Mouse (Mus musculus): ENCODE results near the gene Sem1. TPM values are rescaled to one million over a fixed set of nuclear protein-coding genes. Genes with fewer than 3 reads are reported as not detected.

The Sem1 gene
- polyA plus RNA-seq (2016; fragmentation: Nextera tagmentation; extraction: Ambion mirVana): 248 and 258 TPM in 2 replicates

DNA sequence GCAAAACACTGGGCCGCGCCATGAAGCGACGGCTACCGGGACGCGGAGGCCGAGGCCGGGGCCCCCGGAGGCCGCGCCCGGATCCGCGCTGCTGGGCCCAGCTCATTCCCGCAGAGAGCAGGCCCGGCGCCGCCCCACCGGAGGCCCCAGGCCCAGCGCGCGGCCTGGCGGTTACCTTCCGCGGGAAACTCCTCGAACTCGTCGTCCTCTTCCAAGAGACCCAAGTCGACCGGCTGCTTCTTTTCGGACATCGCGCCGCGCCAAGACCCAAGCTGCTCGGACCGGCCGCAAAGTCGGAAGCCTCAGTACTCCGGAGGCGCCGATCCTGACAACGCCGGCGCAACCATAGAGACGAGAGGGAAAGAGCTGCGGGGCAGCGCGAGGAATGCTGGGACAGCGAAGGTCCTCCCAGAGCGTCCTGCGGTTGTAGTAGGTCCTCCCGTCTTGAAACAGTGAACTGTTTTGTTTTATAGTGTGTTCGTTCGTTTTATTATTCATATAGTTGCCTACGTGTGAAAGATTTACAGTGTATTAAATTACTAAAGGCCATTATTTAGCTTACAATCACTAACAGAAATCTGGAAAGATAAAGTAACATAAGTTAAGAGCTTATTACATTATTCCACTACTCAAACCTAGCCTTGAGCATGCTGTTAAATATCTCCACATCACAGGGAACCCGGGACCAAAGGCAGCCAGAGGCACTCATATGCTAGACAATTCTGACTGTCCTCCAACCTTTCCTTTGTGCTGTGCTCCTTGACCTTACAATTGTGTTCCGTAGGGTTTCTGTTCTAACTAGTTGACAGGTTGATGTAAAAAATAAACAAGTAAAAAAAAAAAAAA lies at the start of gene Sem1:
Sem1 (minus strand) TSS at position 360 of the 846 bp plus-strand sequence.
- peak; percentile 88 for DNase-seq (ENCODE audit: low spot score)
- Histone ChIP-seq H3K9me3 (0 out of 2 replicates have a peak, but pooled peaks cover 3% of the 10 kb centered on the region), H3K27me3 (ENCODE audit: insufficient read depth, poor library complexity, severe bottlenecking) (no peaks in the 10 kb centered on the region), H3K4me1 (replicated peaks) (peaks cover 13% of the 10 kb centered on the region), H3K4me3 (peak within 1 kb of the TSS; percentile 94), H3K27ac (peak within 1 kb of the TSS; percentile 97), H3K36me3 (peaks cover 17% of the 10 kb centered on the region)
- 1% methylated on average over 59 of the region's 59 CpGs for WGBS

DNA sequence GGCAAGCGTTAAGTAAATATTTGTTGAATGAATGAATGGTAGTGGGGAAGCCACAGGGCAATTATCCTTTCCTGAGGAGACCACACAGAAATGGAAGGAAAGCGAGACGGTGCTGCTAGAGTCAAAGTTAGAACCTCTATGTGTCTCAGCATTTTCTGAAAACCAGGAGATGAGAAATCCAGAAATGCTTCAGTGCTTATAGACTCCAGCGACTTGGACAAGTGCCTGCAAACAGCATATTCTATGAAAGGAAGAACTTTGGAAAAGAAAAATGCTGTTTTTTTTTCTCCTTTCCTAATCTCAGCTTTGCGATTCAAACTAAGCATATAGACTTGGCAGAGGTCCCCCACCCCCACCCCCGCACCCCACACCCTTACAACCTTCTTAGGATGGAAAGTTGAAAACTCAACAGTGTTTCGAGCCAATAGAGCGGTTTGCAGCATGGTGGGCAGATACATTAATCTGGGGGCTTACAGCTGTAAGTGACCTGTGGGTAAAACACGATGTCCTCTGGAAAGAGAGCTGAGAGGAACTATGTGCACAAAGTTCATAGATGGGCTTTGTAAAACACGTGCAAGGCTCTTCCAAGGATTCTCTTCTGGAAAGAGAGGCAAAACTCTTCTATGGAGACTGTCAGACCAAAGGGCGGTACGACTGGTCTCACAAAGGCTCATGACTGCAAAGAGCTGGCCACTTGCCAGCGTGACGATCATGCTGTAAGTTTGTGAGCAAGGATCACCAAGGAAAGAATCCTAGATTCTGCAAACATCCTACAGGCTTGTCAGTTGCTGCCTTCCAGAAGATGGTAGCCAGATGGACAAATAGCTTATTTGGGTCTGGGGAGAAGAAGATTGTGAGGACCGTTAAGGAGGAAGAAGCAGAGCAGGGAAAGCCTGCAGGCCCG lies 44.6 kb upstream of the Sem1 start:
- H3K4me3 ChIP-seq: no peak overlapping the region
- no peaks in the 10 kb centered on the region for H3K4me1 ChIP-seq (replicated peaks)
- 71% methylated on average over 16 of the region's 16 CpGs for WGBS
- H3K36me3 ChIP-seq: no peaks in the 10 kb centered on the region
- H3K27me3 ChIP-seq (ENCODE audit: insufficient read depth, poor library complexity, severe bottlenecking): no peaks in the 10 kb centered on the region
- no peak for DNase-seq (ENCODE audit: low spot score)
- no peak overlapping the region for H3K27ac ChIP-seq
- no peaks in the 10 kb centered on the region for H3K9me3 ChIP-seq

DNA sequence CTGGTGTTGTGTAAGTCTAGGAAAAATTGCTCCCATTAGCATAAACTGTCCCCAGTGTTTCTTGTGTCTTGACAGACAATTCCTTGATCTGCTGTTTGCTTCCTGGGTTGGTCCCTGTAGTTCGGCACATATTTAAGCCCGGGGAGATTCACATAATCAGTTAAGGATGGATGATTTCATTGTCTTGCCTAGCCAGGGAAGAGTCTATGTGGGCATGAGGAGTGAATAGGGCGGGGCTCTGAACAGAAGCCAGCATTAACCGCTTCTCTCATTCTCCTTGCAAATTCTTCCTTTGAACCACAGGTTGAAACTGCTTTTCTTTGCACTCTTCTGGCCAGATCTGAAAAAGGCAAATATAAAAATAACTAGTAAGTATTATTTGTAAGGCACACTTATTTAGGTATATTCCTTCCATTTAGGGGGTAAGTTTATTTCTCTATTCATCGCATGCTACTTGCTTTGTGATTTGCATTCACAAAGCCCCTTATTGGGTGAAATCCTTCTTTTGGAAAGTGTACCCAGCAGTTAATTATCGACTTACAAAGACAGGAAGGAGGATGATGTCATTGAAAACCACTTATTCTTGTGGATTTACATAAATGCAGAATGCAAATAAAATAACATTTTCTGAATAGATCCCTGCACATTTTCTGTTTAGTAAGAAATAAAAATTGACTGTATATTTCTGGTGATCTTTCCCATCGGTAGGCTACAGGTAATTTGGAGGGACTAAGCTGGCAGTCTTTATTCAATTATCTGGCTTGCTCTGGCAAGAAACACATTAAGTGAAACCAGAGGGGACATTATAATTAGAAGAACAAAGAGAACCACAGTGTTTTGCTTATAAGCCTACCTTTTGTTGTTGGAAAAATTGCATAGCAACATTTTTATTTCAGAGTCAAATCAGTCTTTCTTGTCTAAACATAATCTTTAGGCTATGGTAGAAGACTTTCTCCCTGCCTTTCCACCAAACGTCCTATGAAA lies 25.4 kb upstream of the Sem1 start:
- H3K4me1 ChIP-seq (replicated peaks): peaks cover 8% of the 10 kb centered on the region
- H3K4me3 ChIP-seq: no peak overlapping the region
- no peak overlapping the region for H3K27ac ChIP-seq
- H3K9me3 ChIP-seq: no peaks in the 10 kb centered on the region
- 63% methylated on average over 8 of the region's 8 CpGs for WGBS
- no peak for DNase-seq (ENCODE audit: low spot score)
- no peaks in the 10 kb centered on the region for H3K27me3 ChIP-seq (ENCODE audit: insufficient read depth, poor library complexity, severe bottlenecking)
- H3K36me3 ChIP-seq: no peaks in the 10 kb centered on the region

DNA sequence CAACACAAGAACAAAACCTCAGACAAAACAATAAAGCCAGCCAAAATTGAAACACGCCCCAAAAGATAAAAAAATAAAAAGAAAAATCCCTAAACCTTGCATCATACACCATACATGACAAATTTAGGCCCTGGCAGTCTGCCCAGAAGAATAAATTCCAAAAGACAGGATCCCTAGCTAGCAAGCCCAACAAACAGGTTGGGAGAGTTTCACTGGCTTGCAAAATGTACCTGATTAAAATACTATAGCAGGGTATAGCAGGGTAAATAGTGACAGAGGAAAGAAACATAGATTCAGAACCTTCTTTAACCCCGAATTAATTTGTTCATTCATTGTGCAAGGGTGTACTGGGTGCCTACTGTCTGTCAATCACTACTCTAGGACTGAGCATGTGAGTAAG lies 7.8 kb upstream of the Sem1 start:
- H3K9me3 ChIP-seq: no peaks in the 10 kb centered on the region
- no peaks in the 10 kb centered on the region for H3K36me3 ChIP-seq
- H3K4me1 ChIP-seq (replicated peaks): no peaks in the 10 kb centered on the region
- 90% methylated on average over 2 of the region's 2 CpGs for WGBS
- H3K4me3 ChIP-seq: no peak overlapping the region
- no peak overlapping the region for H3K27ac ChIP-seq
- H3K27me3 ChIP-seq (ENCODE audit: insufficient read depth, poor library complexity, severe bottlenecking): no peaks in the 10 kb centered on the region
- no peak for DNase-seq (ENCODE audit: low spot score)

DNA sequence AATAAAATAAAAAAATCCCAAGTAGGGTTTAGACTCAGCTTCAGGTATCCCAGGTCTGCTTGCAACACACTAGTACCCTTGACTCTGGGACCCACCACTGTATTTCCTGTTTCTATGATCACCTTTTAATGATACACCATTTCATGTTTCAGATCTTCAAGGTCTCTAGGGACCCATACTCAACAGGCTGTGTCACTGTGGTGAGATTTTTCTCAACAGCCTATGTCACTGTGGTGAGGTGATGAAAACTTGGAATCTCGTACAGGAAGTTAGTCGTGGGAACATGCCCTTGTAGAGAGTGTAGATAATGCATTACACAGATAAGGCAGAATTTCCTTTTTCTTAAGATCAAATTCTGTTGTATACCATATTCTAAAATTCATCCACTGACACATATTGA lies 3.4 kb upstream of the Sem1 start:
- H3K36me3 ChIP-seq: no peaks in the 10 kb centered on the region
- peaks cover 9% of the 10 kb centered on the region for H3K4me1 ChIP-seq (replicated peaks)
- H3K4me3 ChIP-seq: no peak overlapping the region
- no peak for DNase-seq (ENCODE audit: low spot score)
- H3K9me3 ChIP-seq: no peaks in the 10 kb centered on the region
- WGBS: 86% methylated on average over 2 of the region's 2 CpGs
- H3K27me3 ChIP-seq (ENCODE audit: insufficient read depth, poor library complexity, severe bottlenecking): no peaks in the 10 kb centered on the region
- H3K27ac ChIP-seq: no peak overlapping the region

DNA sequence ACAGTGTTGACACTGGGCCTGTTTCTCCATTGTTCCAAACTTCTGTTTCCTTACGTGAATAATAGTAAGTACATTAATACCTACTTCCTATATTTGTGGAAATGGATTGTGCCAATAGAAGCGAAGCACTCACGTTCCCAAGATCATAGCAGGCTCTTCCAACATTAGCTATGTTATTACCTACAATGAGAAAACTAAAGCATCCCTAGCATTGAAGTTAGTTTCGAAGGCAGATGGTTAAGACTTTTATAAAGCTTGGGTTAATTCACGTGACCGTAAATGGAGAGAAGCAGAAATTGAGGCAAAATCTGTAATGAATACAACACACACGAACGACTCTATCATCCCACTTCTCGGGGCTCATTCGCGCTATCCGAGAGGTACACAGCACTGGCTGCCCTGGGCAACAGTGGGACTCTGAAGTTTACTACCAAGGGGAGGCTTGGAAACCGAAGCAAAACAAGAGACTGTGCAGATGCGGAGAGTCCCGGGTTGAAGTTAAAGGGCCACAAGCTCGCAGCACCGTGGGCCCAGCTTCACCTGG lies 650 bp downstream of the Sem1 start:
- peak overlapping the region; percentile 97 for H3K27ac ChIP-seq
- no peak for DNase-seq (ENCODE audit: low spot score)
- 0 out of 2 replicates have a peak, but pooled peaks cover 3% of the 10 kb centered on the region for H3K9me3 ChIP-seq
- H3K4me1 ChIP-seq (replicated peaks): peaks cover 13% of the 10 kb centered on the region
- H3K36me3 ChIP-seq: peaks cover 17% of the 10 kb centered on the region
- 6% methylated on average over 17 of the region's 17 CpGs for WGBS
- H3K4me3 ChIP-seq: peak overlapping the region; percentile 94
- H3K27me3 ChIP-seq (ENCODE audit: insufficient read depth, poor library complexity, severe bottlenecking): no peaks in the 10 kb centered on the region

DNA sequence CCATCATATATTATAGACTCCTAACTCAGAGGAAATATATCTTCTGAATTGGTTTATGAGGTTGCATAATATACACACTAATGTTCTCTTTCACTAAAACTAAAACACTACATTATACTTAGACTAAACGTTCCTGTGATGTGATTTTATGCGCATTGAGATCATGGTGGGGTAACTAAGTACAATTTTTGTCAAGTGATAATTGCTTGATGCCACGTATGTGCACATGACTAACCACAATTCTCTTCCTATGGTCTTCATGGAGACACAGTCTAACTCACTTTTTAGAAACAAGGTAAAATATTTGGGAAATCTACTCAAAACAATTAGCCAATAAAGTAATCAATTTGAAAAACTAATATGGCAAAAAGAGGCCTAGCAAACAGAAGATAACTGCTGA lies 1.2 kb downstream of the Sem1 start:
- Histone ChIP-seq H3K4me3 (peak overlapping the region; percentile 94), H3K9me3 (0 out of 2 replicates have a peak, but pooled peaks cover 3% of the 10 kb centered on the region), H3K4me1 (replicated peaks) (peaks cover 13% of the 10 kb centered on the region), H3K27ac (no peak overlapping the region), H3K27me3 (ENCODE audit: insufficient read depth, poor library complexity, severe bottlenecking) (no peaks in the 10 kb centered on the region), H3K36me3 (peaks cover 17% of the 10 kb centered on the region)
- 77% methylated on average over 3 of the region's 3 CpGs for whole genome bisulfite sequencing
- no peak for DNase-seq (ENCODE audit: low spot score)

DNA sequence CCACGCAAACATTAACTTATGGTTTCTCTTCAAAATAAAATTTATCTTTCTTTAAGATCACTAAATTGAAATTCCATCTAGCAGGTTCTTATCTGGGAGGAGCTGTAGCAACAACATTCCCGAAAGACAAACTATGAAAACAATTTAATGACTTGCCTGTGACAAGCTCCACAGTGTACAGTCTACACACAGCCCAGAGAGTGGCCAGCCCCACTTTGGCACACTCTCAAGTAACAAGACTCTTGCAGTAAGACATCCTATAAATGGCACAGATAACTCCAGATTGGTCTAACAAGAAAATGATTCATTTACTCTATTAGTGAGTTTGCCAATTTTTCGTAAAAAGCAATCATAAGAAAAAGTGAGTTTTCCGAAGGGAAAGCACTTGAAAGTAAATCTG lies 2.7 kb downstream of the Sem1 start:
- Histone ChIP-seq H3K27ac (no peak overlapping the region), H3K27me3 (ENCODE audit: insufficient read depth, poor library complexity, severe bottlenecking) (no peaks in the 10 kb centered on the region), H3K9me3 (0 out of 2 replicates have a peak, but pooled peaks cover 3% of the 10 kb centered on the region), H3K4me1 (replicated peaks) (peaks cover 13% of the 10 kb centered on the region), H3K36me3 (peaks cover 17% of the 10 kb centered on the region), H3K4me3 (no peak overlapping the region)
- no peak for DNase-seq (ENCODE audit: low spot score)
- 92% methylated on average over 4 of the region's 4 CpGs for WGBS

DNA sequence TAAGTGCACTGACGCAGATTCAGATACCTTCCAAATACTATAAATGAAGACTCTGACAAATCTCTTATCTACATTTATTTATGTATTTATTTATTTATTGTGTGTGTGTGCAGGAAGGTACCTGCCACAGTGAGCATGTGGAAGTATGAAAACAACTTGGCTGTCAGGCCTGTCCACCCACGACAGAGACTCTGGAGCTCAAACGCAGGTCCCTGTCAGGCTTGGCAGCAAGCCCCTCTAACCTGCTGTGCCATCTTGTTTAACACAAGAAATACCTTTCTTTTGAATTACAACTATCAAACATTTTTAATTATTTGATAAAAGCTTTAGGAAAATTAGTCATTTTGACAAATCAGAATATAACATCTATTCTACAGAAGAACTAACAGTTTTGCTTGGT lies 10.0 kb downstream of the Sem1 start:
- Histone ChIP-seq H3K27me3 (ENCODE audit: insufficient read depth, poor library complexity, severe bottlenecking) (no peaks in the 10 kb centered on the region), H3K4me1 (replicated peaks) (no peaks in the 10 kb centered on the region), H3K36me3 (0 out of 2 replicates have a peak, but pooled peaks cover 4% of the 10 kb centered on the region), H3K9me3 (no peaks in the 10 kb centered on the region), H3K27ac (no peak overlapping the region), H3K4me3 (no peak overlapping the region)
- no peak for DNase-seq (ENCODE audit: low spot score)
- 82% methylated on average over 3 of the region's 3 CpGs for WGBS

DNA sequence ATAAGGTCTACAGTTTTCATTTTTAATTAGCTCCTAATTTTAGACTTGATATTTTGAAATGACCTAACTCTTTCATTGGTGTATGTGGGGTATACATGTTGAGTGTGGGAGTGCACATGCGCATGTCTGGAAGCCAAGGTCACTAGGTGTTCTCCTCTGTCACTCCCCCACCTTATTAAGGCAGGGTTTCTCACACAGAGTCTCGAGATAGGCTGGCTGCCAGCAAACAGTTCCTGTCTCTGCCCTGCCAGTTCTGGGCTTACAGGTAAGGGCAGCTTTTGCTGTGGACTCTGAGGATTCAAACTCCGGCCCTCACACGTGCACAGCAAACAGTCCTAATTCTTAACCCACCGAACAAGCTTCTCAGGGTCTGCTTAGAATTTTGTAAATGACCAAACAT lies 14.8 kb downstream of the Sem1 start:
- Histone ChIP-seq H3K9me3 (no peaks in the 10 kb centered on the region), H3K27me3 (ENCODE audit: insufficient read depth, poor library complexity, severe bottlenecking) (no peaks in the 10 kb centered on the region), H3K4me1 (replicated peaks) (0 out of 2 replicates have a peak, but pooled peaks cover 4% of the 10 kb centered on the region), H3K27ac (no peak overlapping the region), H3K36me3 (0 out of 2 replicates have a peak, but pooled peaks cover 4% of the 10 kb centered on the region), H3K4me3 (no peak overlapping the region)
- DNase-seq (ENCODE audit: low spot score): no peak
- WGBS: 87% methylated on average over 5 of the region's 5 CpGs

DNA sequence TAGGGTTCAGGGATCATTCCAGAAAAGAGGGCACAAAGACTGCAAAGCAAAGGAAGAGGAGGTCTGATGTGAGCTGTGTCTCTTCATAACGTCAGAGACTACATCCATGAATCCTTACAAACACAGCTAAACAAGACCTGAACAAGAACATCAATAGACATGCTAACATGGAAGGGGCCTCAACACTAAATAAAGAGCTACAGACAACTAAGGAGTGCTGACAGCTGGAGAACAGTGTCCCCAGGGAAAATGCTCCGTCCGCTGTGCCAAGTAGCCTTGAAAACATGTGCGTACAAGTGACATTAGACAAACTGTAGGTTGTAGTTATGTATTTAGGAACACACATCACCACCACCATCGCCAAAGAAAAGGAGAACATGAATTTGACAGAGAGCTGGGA lies 15.7 kb downstream of the Sem1 start:
- Histone ChIP-seq H3K36me3 (peaks cover 8% of the 10 kb centered on the region), H3K27ac (no peak overlapping the region), H3K4me3 (no peak overlapping the region), H3K9me3 (no peaks in the 10 kb centered on the region), H3K27me3 (ENCODE audit: insufficient read depth, poor library complexity, severe bottlenecking) (no peaks in the 10 kb centered on the region), H3K4me1 (replicated peaks) (0 out of 2 replicates have a peak, but pooled peaks cover 4% of the 10 kb centered on the region)
- WGBS: 79% methylated on average over 5 of the region's 5 CpGs
- DNase-seq (ENCODE audit: low spot score): no peak

DNA sequence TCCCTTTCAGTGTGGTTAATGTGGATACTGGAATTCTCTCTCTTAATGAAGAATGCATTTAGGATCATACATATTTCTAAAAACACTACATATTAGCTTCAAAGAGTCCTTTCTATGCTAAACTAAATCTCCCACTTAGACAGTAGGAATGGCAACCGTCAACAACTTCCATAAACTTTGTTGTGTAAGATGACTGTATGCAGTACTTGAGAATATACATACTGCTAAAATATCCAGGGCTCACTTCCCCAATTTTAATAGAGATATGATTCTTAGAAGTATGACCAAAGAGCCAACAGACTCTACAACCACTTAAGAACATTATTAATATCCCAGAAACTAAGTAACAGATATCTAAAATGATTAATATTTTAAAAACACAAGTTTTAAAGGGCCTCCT lies 20.8 kb downstream of the Sem1 start:
- H3K27me3 ChIP-seq (ENCODE audit: insufficient read depth, poor library complexity, severe bottlenecking): no peaks in the 10 kb centered on the region
- no peak overlapping the region for H3K27ac ChIP-seq
- no peak overlapping the region for H3K4me3 ChIP-seq
- 97% methylated on average over 1 of the region's 1 CpGs for WGBS
- H3K4me1 ChIP-seq (replicated peaks): 0 out of 2 replicates have a peak, but pooled peaks cover 1% of the 10 kb centered on the region
- peaks cover 36% of the 10 kb centered on the region for H3K36me3 ChIP-seq
- H3K9me3 ChIP-seq: no peaks in the 10 kb centered on the region
- DNase-seq (ENCODE audit: low spot score): no peak

Measured in hindbrain, embryonic 10.5 days (tissue).